Mouse (Mus musculus): ENCODE results near the gene Crisp2. TPM values are rescaled to one million over a fixed set of nuclear protein-coding genes. Genes with fewer than 3 reads are reported as not detected.

Crisp2 gene
- not detected for polyA plus RNA-seq (2017; shearing (Covaris generic))

GRCm38 (mm10) chr17:40806953-40807572, at the start of gene Crisp2:
TSS of gene Crisp2 (minus strand) at chr17:40807003.

GRCm38 (mm10) chr17:40810934-40811333, 4.1 kb upstream of the Crisp2 start, which contains the start of gene Rhag:
TSS of gene Rhag (plus strand) at chr17:40811126.

GRCm38 (mm10) chr17:40726820-40727219, 80.0 kb downstream of the Crisp2 start, which contains the start of gene Esp1:
TSS of gene Esp1 (plus strand) at chr17:40727120.

Other genes with a start within 250 kb of the Crisp2 start
- not detected for gene Esp6, start 245.5 kb downstream of the Crisp2 start, polyA plus RNA-seq (2017; shearing (Covaris generic))
- gene Esp4, start 208.4 kb downstream of the Crisp2 start, polyA plus RNA-seq (2017; shearing (Covaris generic)), result not detected
- not detected for gene Esp3, start 174.9 kb downstream of the Crisp2 start, polyA plus RNA-seq (2017; shearing (Covaris generic))
- not detected for gene Esp1, start 79.9 kb downstream of the Crisp2 start, polyA plus RNA-seq (2017; shearing (Covaris generic))
- gene Rhag, start 4.1 kb upstream of the Crisp2 start, polyA plus RNA-seq (2017; shearing (Covaris generic)), result 1.1 TPM
- 0.79 TPM for gene 9130008F23Rik, start 73.6 kb upstream of the Crisp2 start, polyA plus RNA-seq (2017; shearing (Covaris generic))
- not detected for gene Glyatl3, start 107.3 kb upstream of the Crisp2 start, polyA plus RNA-seq (2017; shearing (Covaris generic))
- gene Mut, start 127.7 kb upstream of the Crisp2 start, polyA plus RNA-seq (2017; shearing (Covaris generic)), result 31.9 TPM
- 24.5 TPM for gene Cenpq, start 128.0 kb upstream of the Crisp2 start, polyA plus RNA-seq (2017; shearing (Covaris generic))

Data from activated CD4-positive, CD25-positive, alpha-beta regulatory T cell, adult 9 weeks (primary cell).